Mouse (Mus musculus) embryonic facial prominence, embryonic 13.5 days (tissue): ENCODE measurements around the gene Smco3. TPM values are rescaled to one million over a fixed set of nuclear protein-coding genes. Genes with fewer than 3 reads are reported as not detected.

ENCODE experiments used
- ATAC-seq: fragments of 200-750 bp; cut with Nextera tagmentation; 2 replicates; pipeline ENCODE4 v1.8.0; 2017; ENCODE audit warnings: low read depth; ENCODE audit not compliant: insufficient number of reproducible peaks, insufficient read depth, low FRiP score, low TSS enrichment
- H3K27ac ChIP-seq: fragments of 300-500 bp; sonication (generic); 2 replicates; pipeline ENCODE4 v1.5.1; 2015; ENCODE audit warnings: moderate library complexity, mild to moderate bottlenecking, inconsistent platforms
- H3K27me3 ChIP-seq: fragments of 300-500 bp; sonication (generic); 2 replicates; pipeline ENCODE4 v1.6.1; 2015; ENCODE audit warnings: mild to moderate bottlenecking, inconsistent platforms
- H3K36me3 ChIP-seq: fragments of 300-500 bp; sonication (generic); 2 replicates; pipeline ENCODE4 v1.6.1; 2015; ENCODE audit warnings: mild to moderate bottlenecking, inconsistent platforms
- H3K4me1 ChIP-seq: fragments of 300-500 bp; sonication (generic); 2 replicates; pipeline ENCODE4 v1.6.1; 2015; ENCODE audit warnings: inconsistent platforms
- H3K4me2 ChIP-seq: fragments of 300-500 bp; sonication (generic); 2 replicates; pipeline ENCODE4 v1.6.1; 2015; ENCODE audit warnings: moderate library complexity, mild to moderate bottlenecking, inconsistent platforms
- H3K4me3 ChIP-seq: fragments of 300-500 bp; sonication (generic); 2 replicates; pipeline ENCODE4 v1.5.1; 2015; ENCODE audit warnings: mild to moderate bottlenecking, inconsistent platforms
- H3K9ac ChIP-seq: fragments of 300-500 bp; sonication (generic); 2 replicates; pipeline ENCODE4 v1.6.1; 2015; ENCODE audit warnings: mild to moderate bottlenecking, inconsistent platforms
- H3K9me3 ChIP-seq: fragments of 300-500 bp; sonication (generic); 2 replicates; pipeline ENCODE4 v1.6.1; 2016; ENCODE audit warnings: inconsistent platforms
- WGBS: fragments of 180-500 bp; shearing (Covaris S2); methylation state at CpG from one replicate; pipeline ENCODE4 v1.1.7; 2015; ENCODE audit warnings: mixed read lengths; 5-methylcytosine and 5-hydroxymethylcytosine counted together
- polyA plus RNA-seq: library from polyadenylated mRNA; unstranded; fragments of >200 nt; fragmentation: Nextera tagmentation; extraction: Ambion mirVana; gene quantifications from 2 replicates; pipeline ENCODE4 v1.2.1, GENCODE M21; 2015

Smco3 gene
- polyA plus RNA-seq, 1 experiment from 2014 or later = 0.98 TPM

DNA sequence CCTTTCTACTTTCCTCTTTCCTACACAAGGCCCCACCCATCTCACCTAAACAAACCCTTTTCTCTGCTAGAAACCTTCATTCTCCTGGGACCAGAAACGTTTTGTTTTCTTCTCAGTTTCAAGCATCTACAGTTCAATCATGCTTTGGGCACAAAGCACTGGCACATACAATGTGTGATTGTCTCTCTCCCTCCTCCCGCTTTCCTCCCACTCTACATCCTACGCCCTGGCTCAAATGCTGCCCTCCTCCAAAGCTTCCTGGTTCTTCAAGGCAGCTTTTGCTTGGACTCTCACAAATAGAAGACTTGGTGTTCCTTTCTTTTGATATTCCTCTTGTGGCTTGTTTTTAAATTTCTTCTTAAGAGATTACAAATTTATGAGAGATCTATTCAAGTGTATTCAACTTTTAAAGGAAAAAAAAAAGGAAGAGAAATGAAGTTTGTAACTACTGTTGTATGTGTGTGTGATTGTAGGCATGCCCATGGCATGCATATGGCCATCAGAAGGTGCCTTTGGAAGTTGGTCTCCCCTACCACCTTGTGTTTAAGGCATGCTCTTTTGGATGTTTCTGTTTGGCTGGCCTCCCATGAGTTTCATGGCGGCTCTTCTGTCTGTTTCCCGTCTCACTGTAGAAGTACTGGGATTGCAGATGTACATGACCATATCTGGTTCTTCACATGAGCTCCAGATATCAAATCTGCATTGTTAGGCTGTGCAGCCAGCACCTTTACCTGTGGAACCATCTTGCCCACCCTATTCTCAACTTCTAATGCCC, 10.6 kb upstream of the Smco3 start:
- no peaks in the 10 kb centered on the region for H3K36me3 ChIP-seq
- 57% methylated on average over 5 of the region's 5 CpGs for WGBS
- no peaks in the 10 kb centered on the region for H3K9me3 ChIP-seq
- no peak overlapping the region for H3K4me3 ChIP-seq
- no peak overlapping the region for H3K27ac ChIP-seq
- no peaks in the 10 kb centered on the region for H3K4me1 ChIP-seq
- no peaks in the 10 kb centered on the region for H3K27me3 ChIP-seq
- ATAC-seq = no peak
- H3K4me2 ChIP-seq = no peak overlapping the region
- H3K9ac ChIP-seq = no peak overlapping the region

DNA sequence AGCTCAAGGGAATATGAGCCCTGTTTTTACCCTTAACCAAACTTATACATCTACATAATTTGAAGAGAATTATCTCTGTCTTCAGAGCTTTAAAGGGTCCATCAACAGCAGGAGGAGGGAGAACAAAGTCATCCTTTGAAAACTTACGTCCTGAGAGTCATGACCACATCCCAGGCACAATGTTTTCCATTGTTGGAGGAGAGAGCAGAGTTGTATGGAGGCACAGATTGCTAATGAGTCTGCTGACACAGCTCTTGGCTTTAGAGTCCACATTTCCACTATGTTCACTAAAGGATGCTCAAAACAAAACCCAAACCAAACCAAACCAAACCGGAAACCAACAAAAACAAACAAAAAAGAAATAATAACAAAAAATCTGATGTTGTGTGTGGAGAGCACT, 9.7 kb upstream of the Smco3 start:
- Histone ChIP-seq H3K4me3 (no peak overlapping the region), H3K9ac (no peak overlapping the region), H3K36me3 (no peaks in the 10 kb centered on the region), H3K27me3 (no peaks in the 10 kb centered on the region), H3K27ac (no peak overlapping the region), H3K9me3 (no peaks in the 10 kb centered on the region), H3K4me2 (no peak overlapping the region), H3K4me1 (no peaks in the 10 kb centered on the region)
- no peak for ATAC-seq
- 40% methylated on average over 2 of the region's 2 CpGs for WGBS

DNA sequence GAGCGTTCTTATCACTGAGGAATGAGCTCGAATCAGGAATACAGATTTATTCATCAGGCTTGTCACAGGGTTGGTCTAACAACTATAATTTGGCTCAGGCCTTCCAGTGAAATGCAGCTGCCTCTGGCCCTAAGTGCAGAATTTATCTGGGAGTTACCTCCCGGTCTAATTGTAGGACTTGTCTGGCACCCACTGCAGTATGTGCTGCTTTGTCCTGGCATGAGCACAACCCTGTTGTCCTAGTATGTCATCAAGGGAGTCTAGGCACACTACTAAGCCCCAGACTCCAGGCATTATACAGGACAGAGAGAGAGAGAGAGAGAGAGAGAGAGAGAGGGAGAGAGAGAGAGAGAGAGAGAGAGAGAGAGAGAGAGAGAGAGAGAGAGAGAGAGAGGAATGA, 2.1 kb upstream of the Smco3 start:
- Histone ChIP-seq H3K4me2 (no peak overlapping the region), H3K9ac (no peak overlapping the region), H3K27me3 (no peaks in the 10 kb centered on the region), H3K4me1 (peaks cover 6% of the 10 kb centered on the region; the same call in 1 of the 2 replicates), H3K9me3 (no peaks in the 10 kb centered on the region), H3K36me3 (no peaks in the 10 kb centered on the region), H3K27ac (no peak overlapping the region), H3K4me3 (no peak overlapping the region)
- ATAC-seq = no peak
- WGBS = 75% methylated on average over 3 of the region's 3 CpGs

DNA sequence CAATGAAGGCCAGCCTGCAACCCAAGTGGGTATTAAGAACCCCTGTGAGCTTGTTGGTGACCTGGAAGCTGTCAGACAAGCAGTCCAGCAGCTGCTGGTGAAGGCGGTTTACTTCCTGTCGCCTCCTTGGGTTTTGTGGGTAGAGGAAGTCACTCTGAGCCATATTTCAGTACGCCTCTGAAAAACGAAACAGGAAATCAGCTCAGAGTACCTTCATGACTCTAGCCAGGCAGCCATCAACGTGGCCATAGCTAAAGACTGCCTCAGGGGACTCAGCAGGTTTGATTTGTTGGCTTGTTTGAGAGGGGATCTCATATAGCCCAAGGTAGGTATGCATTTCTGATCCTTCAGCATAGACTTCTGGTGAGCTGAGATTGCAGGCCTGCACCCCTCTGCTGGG, 3.5 kb downstream of the Smco3 start:
- H3K4me3 ChIP-seq = no peak overlapping the region
- no peaks in the 10 kb centered on the region for H3K27me3 ChIP-seq
- H3K4me2 ChIP-seq = no peak overlapping the region
- no peaks in the 10 kb centered on the region for H3K36me3 ChIP-seq
- ATAC-seq = no peak
- no peak overlapping the region for H3K9ac ChIP-seq
- H3K4me1 ChIP-seq = peaks cover 12% of the 10 kb centered on the region
- no peak overlapping the region for H3K27ac ChIP-seq
- 65% methylated on average over 5 of the region's 5 CpGs for WGBS
- no peaks in the 10 kb centered on the region for H3K9me3 ChIP-seq

DNA sequence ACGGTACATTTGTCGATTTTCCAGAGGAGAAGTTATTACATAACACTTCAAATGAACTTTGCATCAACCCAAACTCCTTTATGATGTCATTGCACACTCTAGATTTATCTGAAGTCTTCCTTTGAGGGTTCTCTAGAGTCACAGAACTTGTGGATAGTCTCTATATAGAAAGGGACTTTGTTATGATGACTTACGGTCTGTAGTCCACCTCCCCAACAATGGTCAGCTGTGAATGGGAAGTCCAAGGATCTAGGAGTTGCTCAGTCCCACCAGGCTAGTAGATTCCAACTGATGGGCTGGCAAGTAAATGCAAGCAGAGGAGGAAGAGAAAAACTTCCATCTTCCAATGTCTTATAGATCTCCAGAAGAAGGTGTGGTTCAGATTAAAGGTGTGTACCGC, 6.6 kb downstream of the Smco3 start:
- H3K27ac ChIP-seq = peak overlapping the region; percentile 73

DNA sequence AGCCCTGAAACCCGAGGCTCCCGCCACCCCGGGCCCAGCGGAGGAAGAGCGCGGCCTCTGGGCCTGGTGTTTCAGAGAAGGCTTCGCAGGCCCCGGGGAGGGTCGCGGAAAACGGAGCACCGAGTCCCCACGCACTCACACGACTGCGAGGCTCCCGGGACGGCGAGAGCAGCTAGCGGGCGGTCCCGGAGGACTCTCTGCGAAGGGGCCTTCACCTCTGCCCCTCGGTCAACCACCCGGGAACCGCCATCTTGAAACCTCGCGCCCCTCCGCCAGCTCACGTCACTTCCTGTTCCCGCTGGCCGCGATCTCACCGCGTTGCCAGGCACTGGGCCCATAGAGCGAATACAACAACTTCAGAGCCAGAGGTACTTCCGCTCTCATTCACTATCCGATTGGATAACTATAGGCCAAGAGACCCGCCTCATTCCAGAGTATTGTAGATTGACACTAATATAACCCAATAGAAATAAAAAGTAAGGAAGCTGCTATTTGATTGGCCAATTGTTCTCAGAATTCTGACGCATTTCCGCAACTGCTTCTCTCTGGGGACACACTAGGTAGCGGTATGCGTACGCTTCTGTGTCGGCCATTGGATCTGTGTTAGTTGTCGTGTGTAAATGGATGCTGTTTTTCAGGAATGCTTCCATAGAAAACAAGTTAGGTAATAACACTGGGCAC, 7.2 kb downstream of the Smco3 start, which contains the start of gene Wbp11:
TSS of gene Wbp11 (minus strand) at position 353 of the 681 bp plus-strand sequence.
- no peaks in the 10 kb centered on the region for H3K27me3 ChIP-seq
- H3K4me3 ChIP-seq = peak within 1 kb of the TSS; percentile 100
- no peaks in the 10 kb centered on the region for H3K9me3 ChIP-seq
- peaks cover 7% of the 10 kb centered on the region for H3K4me1 ChIP-seq
- H3K36me3 ChIP-seq = peaks cover 20% of the 10 kb centered on the region
- H3K4me2 ChIP-seq = peak within 1 kb of the TSS; percentile 79
- peak; percentile 100 for ATAC-seq
- WGBS = under 1% methylated on average over 45 of the region's 45 CpGs
- peak within 1 kb of the TSS; percentile 99 for H3K9ac ChIP-seq
- H3K27ac ChIP-seq = peak within 1 kb of the TSS; percentile 86

More for the DNA sequence above, 6.6 kb downstream of the Smco3 start:
- WGBS = 33% methylated on average over 4 of the region's 4 CpGs
- no peaks in the 10 kb centered on the region for H3K9me3 ChIP-seq
- peak overlapping the region; percentile 59 for H3K4me2 ChIP-seq
- ATAC-seq = no peak
- peaks cover 7% of the 10 kb centered on the region for H3K4me1 ChIP-seq
- no peaks in the 10 kb centered on the region for H3K27me3 ChIP-seq
- H3K9ac ChIP-seq = peak overlapping the region; percentile 63
- H3K36me3 ChIP-seq = peaks cover 17% of the 10 kb centered on the region
- H3K4me3 ChIP-seq = peak overlapping the region; percentile 100

DNA sequence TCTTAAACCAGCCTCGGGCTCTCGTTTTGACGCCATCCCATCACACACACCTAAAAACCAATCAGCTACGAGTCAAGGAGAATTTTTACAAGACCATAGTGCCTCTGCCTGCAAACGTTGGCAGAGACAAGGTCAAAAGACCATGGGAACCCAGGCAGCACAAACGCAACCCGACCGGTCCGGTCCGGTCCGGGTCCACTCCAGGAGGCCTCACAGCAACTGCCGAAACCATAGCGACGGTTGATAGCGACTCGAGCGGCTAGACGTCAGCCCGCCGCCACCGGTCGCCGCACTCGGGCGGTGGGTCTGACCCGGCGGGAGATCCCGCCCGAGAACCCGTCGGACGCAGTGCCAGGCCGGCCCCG, 7.8 kb downstream of the Smco3 start, which contains the start of gene BC049715:
TSS of gene BC049715 (plus strand) at position 111 of the 365 bp plus-strand sequence.
- Histone ChIP-seq H3K27ac (peak within 1 kb of the TSS; percentile 86), H3K9me3 (no peaks in the 10 kb centered on the region), H3K4me1 (peaks cover 7% of the 10 kb centered on the region), H3K4me3 (peak within 1 kb of the TSS; percentile 100), H3K27me3 (no peaks in the 10 kb centered on the region), H3K36me3 (peaks cover 25% of the 10 kb centered on the region), H3K4me2 (peak within 1 kb of the TSS; percentile 79), H3K9ac (peak within 1 kb of the TSS; percentile 99)
- no peak for ATAC-seq
- 0% methylated on average over 34 of the region's 34 CpGs for WGBS

DNA sequence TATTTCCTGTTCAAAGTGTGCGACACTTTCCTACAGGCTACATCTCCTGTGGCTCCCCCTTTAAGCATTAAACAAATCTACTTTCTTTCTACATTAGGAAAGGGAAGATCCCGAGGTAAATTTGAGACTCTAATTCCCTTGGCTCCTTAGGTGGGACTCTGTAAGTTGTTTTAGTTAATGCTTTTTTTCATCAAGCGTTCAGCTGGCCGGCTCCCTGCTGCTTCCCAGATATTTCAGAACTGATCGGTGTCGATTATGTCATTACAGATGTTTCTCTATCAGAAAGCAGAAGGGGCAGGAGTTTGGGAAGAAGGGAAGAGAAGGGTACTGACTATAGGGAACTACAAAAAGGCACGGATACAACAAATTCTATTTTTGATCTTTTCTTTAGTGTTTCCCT, 8.1 kb downstream of the Smco3 start:
- Histone ChIP-seq H3K9ac (peak overlapping the region; percentile 99), H3K4me1 (peaks cover 7% of the 10 kb centered on the region), H3K36me3 (peaks cover 29% of the 10 kb centered on the region), H3K4me3 (peak overlapping the region; percentile 100), H3K9me3 (no peaks in the 10 kb centered on the region), H3K4me2 (peak overlapping the region; percentile 79), H3K27me3 (no peaks in the 10 kb centered on the region), H3K27ac (no peak overlapping the region)
- 16% methylated on average over 7 of the region's 7 CpGs for WGBS
- ATAC-seq = no peak

DNA sequence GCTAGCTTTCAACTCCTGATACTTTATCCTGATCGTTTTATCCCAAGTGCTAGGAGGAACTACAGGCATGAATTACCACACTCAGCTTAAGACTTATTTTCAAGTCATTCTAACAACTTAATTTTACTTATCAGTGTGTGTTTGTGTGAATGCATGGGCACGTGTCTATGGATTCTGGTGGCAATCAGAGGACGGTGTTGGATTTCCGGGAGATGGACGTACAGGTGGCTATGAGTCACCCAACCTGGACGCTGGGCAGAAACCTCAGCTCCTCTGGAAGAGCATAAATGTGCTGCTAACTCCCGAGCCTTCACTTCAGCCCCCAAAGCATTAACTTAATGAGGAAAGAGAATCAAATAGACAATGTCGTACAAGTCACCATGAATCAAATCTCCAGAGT, 10.3 kb downstream of the Smco3 start:
- H3K27ac ChIP-seq = no peak overlapping the region
- no peak overlapping the region for H3K4me3 ChIP-seq
- no peak overlapping the region for H3K4me2 ChIP-seq
- no peak overlapping the region for H3K9ac ChIP-seq
- H3K27me3 ChIP-seq = no peaks in the 10 kb centered on the region
- 91% methylated on average over 8 of the region's 8 CpGs for WGBS
- H3K4me1 ChIP-seq = peaks cover 7% of the 10 kb centered on the region
- no peaks in the 10 kb centered on the region for H3K9me3 ChIP-seq
- H3K36me3 ChIP-seq = peaks cover 50% of the 10 kb centered on the region
- no peak for ATAC-seq

DNA sequence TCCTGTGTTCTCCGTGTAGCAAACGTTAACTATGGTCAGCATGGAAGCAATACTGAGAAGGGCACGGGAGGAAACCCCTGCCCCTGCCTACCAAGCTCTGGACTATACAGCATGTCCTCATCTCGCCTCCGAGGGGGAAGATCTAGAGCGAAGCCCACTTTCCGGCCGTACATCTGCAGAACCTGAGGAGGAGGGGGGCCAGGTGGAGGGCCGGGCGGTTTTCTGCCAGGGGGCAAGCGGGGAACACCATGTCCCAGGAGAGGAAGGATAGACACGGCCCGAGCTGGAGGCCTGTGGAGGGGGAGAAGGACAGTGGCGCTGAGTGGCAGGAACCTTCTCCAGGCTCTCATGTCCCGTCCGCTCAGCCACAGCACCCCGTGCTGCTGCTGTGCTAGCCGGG, 14.2 kb downstream of the Smco3 start:
- WGBS = 91% methylated on average over 18 of the region's 18 CpGs
- peaks cover 88% of the 10 kb centered on the region for H3K36me3 ChIP-seq

DNA sequence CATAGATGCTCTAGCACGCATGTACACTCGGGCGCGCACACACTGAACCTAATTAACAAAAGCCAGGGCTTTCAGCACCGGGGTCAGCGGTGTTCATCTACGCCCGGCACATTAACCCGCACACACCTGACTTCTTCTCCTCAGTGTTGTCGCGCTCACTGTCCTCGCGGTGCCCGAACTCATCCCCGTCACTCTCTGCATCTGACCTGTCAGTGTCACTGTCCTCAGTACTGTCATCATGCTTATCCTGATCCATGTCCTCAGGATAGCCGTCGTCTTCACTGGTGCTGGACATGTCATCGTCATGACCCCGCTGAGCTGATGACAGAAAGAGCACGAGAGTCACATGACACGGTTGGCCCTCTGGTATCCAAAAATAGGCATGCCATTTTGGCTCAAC, 14.9 kb downstream of the Smco3 start:
- H3K4me1 ChIP-seq = no peaks in the 10 kb centered on the region
- H3K36me3 ChIP-seq = peaks cover 90% of the 10 kb centered on the region
- H3K27ac ChIP-seq = no peak overlapping the region
- no peaks in the 10 kb centered on the region for H3K27me3 ChIP-seq
- no peak overlapping the region for H3K9ac ChIP-seq
- H3K9me3 ChIP-seq = no peaks in the 10 kb centered on the region
- no peak overlapping the region for H3K4me2 ChIP-seq
- WGBS = 98% methylated on average over 21 of the region's 21 CpGs
- ATAC-seq = no peak
- no peak overlapping the region for H3K4me3 ChIP-seq

More for the DNA sequence above, 14.2 kb downstream of the Smco3 start:
- no peaks in the 10 kb centered on the region for H3K27me3 ChIP-seq
- H3K4me2 ChIP-seq = no peak overlapping the region
- H3K4me1 ChIP-seq = no peaks in the 10 kb centered on the region
- H3K9me3 ChIP-seq = no peaks in the 10 kb centered on the region
- H3K4me3 ChIP-seq = no peak overlapping the region
- no peak for ATAC-seq
- no peak overlapping the region for H3K9ac ChIP-seq
- H3K27ac ChIP-seq = no peak overlapping the region

DNA sequence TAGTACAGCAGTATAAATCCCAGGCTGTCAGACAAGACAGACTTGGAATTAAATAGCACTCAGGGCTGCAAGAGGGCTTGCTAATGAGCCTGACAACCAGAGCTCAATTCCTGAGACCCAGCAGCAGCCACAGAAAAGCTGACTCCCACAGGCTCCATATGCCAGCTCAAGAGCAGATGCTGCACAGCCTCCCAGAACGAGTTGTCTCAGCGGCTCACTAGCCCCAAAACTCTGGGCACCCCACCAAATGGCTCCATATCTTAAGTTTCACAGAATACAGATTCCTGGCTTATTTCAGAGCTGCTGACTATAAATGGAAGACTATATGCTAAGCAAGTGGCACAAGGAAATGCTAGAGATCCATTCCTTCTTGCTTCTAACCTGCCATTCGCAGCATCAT, 17.7 kb downstream of the Smco3 start:
- WGBS = 96% methylated on average over 3 of the region's 3 CpGs
- H3K9me3 ChIP-seq = no peaks in the 10 kb centered on the region
- no peak overlapping the region for H3K4me2 ChIP-seq
- no peaks in the 10 kb centered on the region for H3K27me3 ChIP-seq
- ATAC-seq = no peak
- H3K27ac ChIP-seq = no peak overlapping the region
- no peak overlapping the region; the same call in 1 of the 2 replicates for H3K9ac ChIP-seq
- no peak overlapping the region for H3K4me3 ChIP-seq
- H3K36me3 ChIP-seq = peaks cover 93% of the 10 kb centered on the region
- no peaks in the 10 kb centered on the region for H3K4me1 ChIP-seq
